Mouse (Mus musculus): ENCODE measurements around the gene Fzd5. TPM values are rescaled to one million over a fixed set of nuclear protein-coding genes. Genes with fewer than 3 reads are reported as not detected.
A peak's percentile ranks its signal among the peaks of the same experiment; 100 is the strongest.

Gene Fzd5
- polyA plus RNA-seq, 1 experiment from 2014 or later, result 2.6 TPM

DNA sequence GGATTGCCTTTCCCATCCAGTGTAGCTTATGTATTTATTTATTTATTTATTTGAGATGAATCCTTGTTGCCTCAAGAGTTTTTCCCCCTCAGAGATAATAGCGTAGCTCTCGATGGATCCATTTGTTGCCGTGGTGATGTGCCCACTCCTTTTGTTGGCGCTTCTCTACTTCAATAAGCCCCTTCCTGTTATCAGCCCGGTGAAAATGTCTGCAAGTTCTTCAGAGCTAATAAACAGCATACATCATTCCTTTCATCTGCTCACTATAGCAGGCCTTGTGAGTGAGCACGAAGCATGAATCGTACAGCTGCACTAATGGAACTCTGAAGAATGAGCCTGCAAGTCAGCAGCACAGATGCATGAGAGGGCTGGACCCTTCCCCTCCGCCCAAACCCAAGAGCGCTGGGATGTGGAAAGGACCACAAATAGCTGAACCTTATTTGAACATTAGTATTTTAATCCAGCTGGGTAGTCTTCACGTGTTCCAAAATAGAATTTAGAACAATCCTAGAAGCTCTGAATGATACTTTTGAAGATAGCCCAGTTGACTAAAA is 16.4 kb downstream of the Fzd5 start:
- H3K9me3 ChIP-seq (ENCODE audit: low read depth, low read length), result no peaks in the 10 kb centered on the region
- H3K4me2 ChIP-seq, result no peak overlapping the region
- no peaks in the 10 kb centered on the region for H3K27me3 ChIP-seq (ENCODE audit: insufficient read depth, low read length)
- ATAC-seq (ENCODE audit: insufficient read depth), result no peak
- peaks cover 19% of the 10 kb centered on the region; the same call in 1 of the 2 replicates for H3K36me3 ChIP-seq (ENCODE audit: insufficient read depth)
- TF ChIP-seq CTCF (IDR thresholded peaks at IDR 0.05; ENCODE audit: low read depth), result no peak
- H3K4me1 ChIP-seq (ENCODE audit: insufficient read depth), result no peaks in the 10 kb centered on the region
- WGBS, result 58% methylated on average over 10 of the region's 10 CpGs
- H3K27ac ChIP-seq (ENCODE audit: low read depth), result no peak overlapping the region
- no peak overlapping the region for H3K9ac ChIP-seq
- H3K4me3 ChIP-seq (ENCODE audit: low read depth, low read length), result no peak overlapping the region
- no peak for DNase-seq

DNA sequence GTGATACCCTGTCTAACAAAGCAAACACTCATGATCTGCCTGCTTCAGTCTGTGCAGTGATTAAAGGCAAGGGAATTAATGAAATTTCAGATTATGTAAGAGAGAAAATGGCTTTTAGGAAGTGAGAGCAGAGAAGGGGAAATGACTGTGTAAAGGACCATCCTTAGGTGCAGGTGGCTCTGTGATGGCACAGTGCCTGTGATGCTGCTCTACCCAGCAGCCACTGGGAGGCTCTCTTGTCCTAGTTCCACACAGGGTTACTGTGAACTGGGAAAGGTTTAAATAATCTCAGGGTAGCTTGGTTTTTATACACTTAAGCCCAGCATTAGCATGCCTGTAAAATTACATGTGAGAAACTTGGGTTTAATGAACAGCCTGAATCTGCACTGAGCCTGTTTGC is 20.0 kb downstream of the Fzd5 start:
- ATAC-seq (ENCODE audit: insufficient read depth) (peak; percentile 70; the same call in 1 of the 2 replicates), DNase-seq (peak; percentile 67)
- peak; percentile 67 for TF ChIP-seq CTCF (IDR thresholded peaks at IDR 0.05; ENCODE audit: low read depth)
- no peaks in the 10 kb centered on the region for H3K9me3 ChIP-seq (ENCODE audit: low read depth, low read length)
- no peak overlapping the region for H3K4me3 ChIP-seq (ENCODE audit: low read depth, low read length)
- no peak overlapping the region for H3K27ac ChIP-seq (ENCODE audit: low read depth)
- peaks cover 17% of the 10 kb centered on the region for H3K36me3 ChIP-seq (ENCODE audit: insufficient read depth)
- H3K4me1 ChIP-seq (ENCODE audit: insufficient read depth), result no peaks in the 10 kb centered on the region
- no peak overlapping the region for H3K4me2 ChIP-seq
- H3K9ac ChIP-seq, result no peak overlapping the region
- no peaks in the 10 kb centered on the region for H3K27me3 ChIP-seq (ENCODE audit: insufficient read depth, low read length)

DNA sequence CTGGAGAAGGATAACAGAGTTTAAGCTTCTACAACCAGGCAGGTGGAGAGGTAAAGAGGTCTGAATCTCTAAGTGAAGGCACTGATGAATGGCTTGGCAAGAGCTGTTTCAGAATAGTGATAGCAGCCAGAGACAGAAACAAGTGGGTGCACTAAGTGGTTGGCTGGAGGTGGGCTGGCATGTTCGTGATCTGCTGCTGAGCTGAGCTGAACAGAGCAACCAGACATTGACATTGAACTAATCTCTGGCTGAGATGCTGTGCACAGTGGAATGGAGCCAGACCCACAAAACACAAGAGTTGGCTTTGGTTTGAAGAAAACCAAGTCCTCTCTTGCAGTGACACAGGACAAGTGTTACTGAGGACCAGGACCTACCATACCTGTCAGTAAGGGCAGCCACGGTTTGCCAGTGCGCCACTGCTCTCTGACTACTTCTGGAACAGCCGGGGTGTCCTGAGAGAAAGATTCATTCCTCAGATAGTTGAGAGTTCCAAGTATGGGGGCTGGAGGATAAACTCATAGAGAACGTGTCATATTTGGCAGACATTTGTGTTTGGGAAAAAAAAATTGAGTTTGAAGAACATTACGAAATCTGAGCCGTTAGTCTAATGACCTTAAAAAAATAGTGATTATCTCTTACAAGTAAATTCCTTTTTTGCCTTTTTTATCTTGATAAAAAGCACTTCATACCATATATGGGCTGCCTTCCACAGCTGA is 20.8 kb downstream of the Fzd5 start:
- peak; percentile 63 for ATAC-seq (ENCODE audit: insufficient read depth)

DNA sequence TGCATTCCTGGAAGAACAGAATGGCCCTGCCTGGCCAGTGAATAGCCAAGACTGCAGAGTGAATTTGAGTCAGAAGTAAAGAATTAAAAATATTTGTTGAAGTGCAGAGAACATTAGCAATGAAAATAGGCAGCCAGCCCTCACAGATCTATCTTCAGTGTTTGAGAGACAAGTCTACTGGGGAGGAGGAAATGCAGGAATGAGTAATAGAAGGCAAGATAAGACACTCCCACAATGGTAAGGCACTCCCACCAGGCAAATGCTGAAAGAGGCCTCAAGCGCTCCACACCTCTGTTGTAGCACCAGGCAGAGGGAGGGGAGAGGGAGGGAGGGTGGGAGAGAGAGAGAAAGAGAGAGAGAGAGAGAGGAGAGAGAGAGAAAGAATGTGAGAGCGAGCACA is 22.1 kb downstream of the Fzd5 start:
- no peaks in the 10 kb centered on the region for H3K27me3 ChIP-seq (ENCODE audit: insufficient read depth, low read length)
- no peak for DNase-seq

More for the DNA sequence above, 20.8 kb downstream of the Fzd5 start:
- Histone ChIP-seq H3K4me2 (no peak overlapping the region), H3K27ac (ENCODE audit: low read depth) (no peak overlapping the region), H3K36me3 (ENCODE audit: insufficient read depth) (peaks cover 14% of the 10 kb centered on the region), H3K9ac (no peak overlapping the region), H3K27me3 (ENCODE audit: insufficient read depth, low read length) (no peaks in the 10 kb centered on the region), H3K4me1 (ENCODE audit: insufficient read depth) (no peaks in the 10 kb centered on the region), H3K4me3 (ENCODE audit: low read depth, low read length) (no peak overlapping the region), H3K9me3 (ENCODE audit: low read depth, low read length) (no peaks in the 10 kb centered on the region)
- 69% methylated on average over 7 of the region's 7 CpGs for WGBS
- no peak for TF ChIP-seq CTCF (IDR thresholded peaks at IDR 0.05; ENCODE audit: low read depth)
- DNase-seq, result peak; percentile 53

DNA sequence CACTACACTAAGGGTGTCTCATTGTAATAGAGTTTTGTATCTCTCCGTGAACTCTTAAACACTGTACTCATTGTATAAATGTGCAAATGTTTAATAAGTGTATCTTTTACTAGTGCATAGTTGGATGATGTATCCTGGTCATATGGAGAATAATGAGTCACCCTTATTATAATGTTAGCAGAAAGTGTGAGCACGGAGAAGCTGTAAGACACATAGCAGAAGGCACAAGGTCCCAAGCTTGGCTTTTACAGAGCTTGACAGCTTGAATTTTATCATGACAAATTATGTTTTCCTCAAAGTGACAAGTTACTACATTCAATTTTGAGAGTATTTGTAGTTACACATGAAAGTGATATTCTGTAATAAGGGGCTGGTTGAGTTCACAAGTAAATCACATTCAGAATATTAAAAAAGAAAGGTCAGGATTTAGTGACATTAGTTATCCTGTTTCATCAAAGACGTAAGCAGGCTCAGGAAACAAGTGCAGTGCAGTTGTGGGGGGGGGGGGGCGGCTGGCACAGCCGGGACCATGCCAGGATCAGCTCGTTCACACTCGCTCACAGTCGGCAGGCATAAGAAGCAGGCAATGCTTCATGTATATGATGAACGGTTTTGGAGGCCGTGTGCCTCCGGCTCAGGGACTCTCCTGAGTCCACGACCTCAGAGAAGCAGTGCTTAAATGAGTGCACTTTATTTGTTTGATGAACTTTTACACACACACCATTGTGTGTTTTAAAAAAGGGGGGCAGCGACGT is 25.4 kb downstream of the Fzd5 start:
- Histone ChIP-seq H3K9me3 (ENCODE audit: low read depth, low read length) (no peaks in the 10 kb centered on the region), H3K36me3 (ENCODE audit: insufficient read depth) (peaks cover 13% of the 10 kb centered on the region), H3K9ac (no peak overlapping the region), H3K4me2 (no peak overlapping the region), H3K27ac (ENCODE audit: low read depth) (no peak overlapping the region), H3K27me3 (ENCODE audit: insufficient read depth, low read length) (no peaks in the 10 kb centered on the region), H3K4me3 (ENCODE audit: low read depth, low read length) (no peak overlapping the region), H3K4me1 (ENCODE audit: insufficient read depth) (no peaks in the 10 kb centered on the region)
- no peak for TF ChIP-seq CTCF (IDR thresholded peaks at IDR 0.05; ENCODE audit: low read depth)
- ATAC-seq (ENCODE audit: insufficient read depth) (no peak), DNase-seq (no peak)
- 63% methylated on average over 14 of the region's 14 CpGs for WGBS

More for the DNA sequence above, 22.1 kb downstream of the Fzd5 start:
- H3K4me2 ChIP-seq, result no peak overlapping the region
- no peak for TF ChIP-seq CTCF (IDR thresholded peaks at IDR 0.05; ENCODE audit: low read depth)
- H3K4me3 ChIP-seq (ENCODE audit: low read depth, low read length), result no peak overlapping the region
- WGBS, result 75% methylated on average over 2 of the region's 2 CpGs
- H3K27ac ChIP-seq (ENCODE audit: low read depth), result no peak overlapping the region
- no peak overlapping the region for H3K9ac ChIP-seq
- H3K36me3 ChIP-seq (ENCODE audit: insufficient read depth), result peaks cover 6% of the 10 kb centered on the region
- no peak for ATAC-seq (ENCODE audit: insufficient read depth)
- H3K9me3 ChIP-seq (ENCODE audit: low read depth, low read length), result no peaks in the 10 kb centered on the region
- no peaks in the 10 kb centered on the region for H3K4me1 ChIP-seq (ENCODE audit: insufficient read depth)

DNA sequence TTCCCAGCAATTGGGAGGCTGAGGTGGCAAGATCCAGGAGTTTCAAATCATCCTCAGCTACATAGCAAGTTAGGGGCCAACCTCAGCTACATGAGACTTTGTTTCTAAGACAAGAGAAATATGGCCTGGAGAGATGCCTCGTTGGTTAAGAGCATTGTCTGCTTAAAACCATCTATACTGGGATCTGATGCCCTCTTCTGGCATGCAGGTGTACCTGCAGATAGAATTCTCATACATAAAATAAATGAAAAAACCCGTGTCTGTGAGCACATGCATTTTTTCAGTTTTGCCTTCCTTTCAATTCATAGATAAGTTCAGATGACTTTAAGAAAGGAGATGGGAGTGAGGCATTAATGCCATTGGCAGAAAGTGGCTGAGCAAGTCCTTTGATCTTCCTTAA is 27.7 kb downstream of the Fzd5 start:
- H3K27ac ChIP-seq (ENCODE audit: low read depth), result no peak overlapping the region
- 15% methylated on average over 2 of the region's 2 CpGs for WGBS
- H3K4me2 ChIP-seq, result no peak overlapping the region
- TF ChIP-seq CTCF (IDR thresholded peaks at IDR 0.05; ENCODE audit: low read depth), result peak; percentile 55
- H3K9ac ChIP-seq, result no peak overlapping the region
- no peaks in the 10 kb centered on the region for H3K27me3 ChIP-seq (ENCODE audit: insufficient read depth, low read length)
- no peaks in the 10 kb centered on the region for H3K4me1 ChIP-seq (ENCODE audit: insufficient read depth)
- H3K36me3 ChIP-seq (ENCODE audit: insufficient read depth), result peaks cover 15% of the 10 kb centered on the region
- H3K9me3 ChIP-seq (ENCODE audit: low read depth, low read length), result no peaks in the 10 kb centered on the region
- DNase-seq, result peak; percentile 56
- ATAC-seq (ENCODE audit: insufficient read depth), result no peak
- H3K4me3 ChIP-seq (ENCODE audit: low read depth, low read length), result no peak overlapping the region

DNA sequence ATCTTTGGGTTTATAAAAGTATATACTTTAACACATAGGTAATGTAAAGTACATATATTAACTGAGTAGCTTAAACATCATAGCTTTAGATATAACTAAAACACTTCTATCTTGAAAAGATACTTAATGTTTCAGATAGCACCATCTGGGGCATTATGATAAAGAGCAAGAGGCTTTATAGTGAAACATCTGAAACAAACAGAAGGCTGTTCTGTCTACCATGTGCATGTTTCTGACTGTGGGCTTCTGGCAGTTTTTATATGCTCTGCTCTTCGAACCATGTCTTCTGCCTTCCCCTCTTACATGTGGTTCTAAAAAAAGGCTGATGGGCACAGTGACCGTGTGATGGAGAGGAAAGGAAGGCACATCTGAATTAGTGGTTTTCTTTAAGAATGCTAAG is 30.9 kb downstream of the Fzd5 start:
- Histone ChIP-seq H3K4me1 (ENCODE audit: insufficient read depth) (no peaks in the 10 kb centered on the region), H3K9me3 (ENCODE audit: low read depth, low read length) (no peaks in the 10 kb centered on the region), H3K9ac (no peak overlapping the region), H3K27ac (ENCODE audit: low read depth) (no peak overlapping the region), H3K27me3 (ENCODE audit: insufficient read depth, low read length) (no peaks in the 10 kb centered on the region), H3K4me3 (ENCODE audit: low read depth, low read length) (no peak overlapping the region), H3K4me2 (no peak overlapping the region), H3K36me3 (ENCODE audit: insufficient read depth) (peaks cover 24% of the 10 kb centered on the region)
- no peak for TF ChIP-seq CTCF (IDR thresholded peaks at IDR 0.05; ENCODE audit: low read depth)
- no peak for DNase-seq
- no peak for ATAC-seq (ENCODE audit: insufficient read depth)
- WGBS, result 88% methylated on average over 2 of the region's 2 CpGs
